Mouse (Mus musculus): ENCODE data around the gene Gm49373. TPM values are rescaled to one million over a fixed set of nuclear protein-coding genes. Genes with fewer than 3 reads are reported as not detected.

The Gm49373 gene
- total RNA-seq, 2 experiments from 2014 or later, result 0.17 to 0.33 TPM

Small RNAs within 50 kb of the gene (microRNA-seq; reads per million reads assigned to microRNA genes)
- gene Mir1900 (ENCODE audit: borderline number of aligned reads in 2 of 2) (0 reads per million in 2 experiments), gene Mir7082 (ENCODE audit: borderline number of aligned reads in 2 of 2) (0 reads per million in 2 experiments)

Other genes starting within 250 kb of the Gm49373 start
- gene A230050P20Rik, start 204.5 kb downstream of the Gm49373 start, total RNA-seq (2021), result 1 to 10 TPM; 4.2 to 4.6 TPM
- gene Angptl6, start 193.4 kb downstream of the Gm49373 start, total RNA-seq (2021), result 1 to 10 TPM; 3.9 to 4.0 TPM
- gene Ppan, start 184.9 kb downstream of the Gm49373 start, total RNA-seq (2021), result 1 to 10 TPM; 5.8 to 8.7 TPM
- gene Eif3g, start 174.5 kb downstream of the Gm49373 start, total RNA-seq (2021), result 100 to 1,000 TPM; 104 to 117 TPM
- 10 to 100 TPM; 13.0 to 13.6 TPM for gene Dnmt1, start 113.2 kb downstream of the Gm49373 start, total RNA-seq (2021)
- gene S1pr2, start 96.3 kb downstream of the Gm49373 start, total RNA-seq (2021), result 1 to 10 TPM; 3.9 to 5.1 TPM
- gene Mrpl4, start 70.4 kb downstream of the Gm49373 start, total RNA-seq (2021), result 100 to 1,000 TPM; 139 to 148 TPM
- gene Icam1, start 57.1 kb downstream of the Gm49373 start, total RNA-seq (2021), result 1 to 10 TPM; 8.5 to 9.9 TPM
- 1 to 10 TPM in 1 of 2 experiments, under 1 TPM in 1; 0.65 to 1.1 TPM for gene Icam4, start 43.7 kb downstream of the Gm49373 start, total RNA-seq (2021)
- gene Icam5, start 41.0 kb downstream of the Gm49373 start, total RNA-seq (2021), result not detected
- gene Zglp1, start 6.0 kb downstream of the Gm49373 start, total RNA-seq (2021), result not detected
- gene Fdx1l, start 518 bp upstream of the Gm49373 start, total RNA-seq (2021), result 10 to 100 TPM; 34.7 to 38.7 TPM
- 1 to 10 TPM in 1 of 2 experiments, under 1 TPM in 1; 0.51 to 1.9 TPM for gene Gm38431, start 18.9 kb upstream of the Gm49373 start, total RNA-seq (2021)
- 10 to 100 TPM; 25.1 to 27.7 TPM for gene Raver1, start 18.9 kb upstream of the Gm49373 start, total RNA-seq (2021)
- 1 to 10 TPM; 8.2 to 9.6 TPM for gene Tyk2, start 58.1 kb upstream of the Gm49373 start, total RNA-seq (2021)
- gene Cdc37, start 76.9 kb upstream of the Gm49373 start, total RNA-seq (2021), result 100 to 1,000 TPM; 157 to 165 TPM
- gene Pde4a, start 92.6 kb upstream of the Gm49373 start, total RNA-seq (2021), result 10 to 100 TPM; 45.9 to 52.0 TPM
- gene Keap1, start 166.3 kb upstream of the Gm49373 start, total RNA-seq (2021), result 10 to 100 TPM; 41.9 to 43.1 TPM
- 1 to 10 TPM in 1 of 2 experiments, under 1 TPM in 1; 0.69 to 1.1 TPM for gene S1pr5, start 175.3 kb upstream of the Gm49373 start, total RNA-seq (2021)
- gene Atg4d, start 192.2 kb upstream of the Gm49373 start, total RNA-seq (2021), result 10 to 100 TPM; 78.0 to 99.6 TPM
- 10 to 100 TPM; 16.5 to 18.0 TPM for gene Kri1, start 214.9 kb upstream of the Gm49373 start, total RNA-seq (2021)
- gene Cdkn2d, start 218.3 kb upstream of the Gm49373 start, total RNA-seq (2021), result 10 to 100 TPM; 15.9 to 18.4 TPM
- not detected for gene Ap1m2, start 239.2 kb upstream of the Gm49373 start, total RNA-seq (2021)
- gene Slc44a2, start 247.6 kb upstream of the Gm49373 start, total RNA-seq (2021), result 100 to 1,000 TPM; 118 to 124 TPM

All from heart, postnatal 36 days (tissue).